Mouse (Mus musculus) ES-E14 (cell line): ENCODE measurements around the gene Prkar1b.

Experiments used
- CHD2 ChIP-seq: IDR thresholded peaks from 2 replicates; pipeline ENCODE4 v1.6.1; 2014; ENCODE audit warnings: mild to moderate bottlenecking, low read depth, low read length, inconsistent platforms
- HCFC1 ChIP-seq: IDR thresholded peaks from 2 replicates; pipeline ENCODE4 v1.6.1; 2012; ENCODE audit warnings: low read length, inconsistent platforms, borderline replicate concordance; ENCODE audit not compliant: insufficient read depth
- ZC3H11A ChIP-seq: IDR thresholded peaks from 2 replicates; pipeline ENCODE4 v1.6.1; 2012; ENCODE audit warnings: low read depth, mild to moderate bottlenecking, inconsistent platforms, low read length, borderline replicate concordance
- ZNF384 ChIP-seq: IDR thresholded peaks from 2 replicates; pipeline ENCODE4 v1.6.1; 2012; ENCODE audit warnings: low read depth, low read length, inconsistent platforms

GRCm38 (mm10) chr5:139189726-139190125 is 39.9 kb upstream of the Prkar1b start:
- no peak for TF ChIP-seq ZNF384
- TF ChIP-seq HCFC1 = no peak
- no peak for TF ChIP-seq ZC3H11A
- TF ChIP-seq CHD2 = no peak
